Mouse (Mus musculus) liver, embryonic 14.5 days (tissue): ENCODE measurements around the gene Rrp7a. TPM values are rescaled to one million over a fixed set of nuclear protein-coding genes. Genes with fewer than 3 reads are reported as not detected.

Source experiments
- ATAC-seq: fragments of 200-750 bp; cut with Nextera tagmentation; 2 replicates; pipeline ENCODE4 v1.8.0; 2017; ENCODE audit warnings: moderate number of reproducible peaks, mild to moderate bottlenecking, moderate library complexity; ENCODE audit not compliant: insufficient read depth
- DNase-seq, 3 experiments: peaks; one replicate each; pipeline ENCODE4 v3.0.0-alpha.2; 2012 to 2013; ENCODE audit warnings: low read depth in 3 of 3, low spot score in 3 of 3
- H3K27ac ChIP-seq: fragments of 300-500 bp; sonication (generic); 2 replicates; pipeline ENCODE4 v1.5.1; 2014; ENCODE audit warnings: moderate library complexity, mild to moderate bottlenecking, control low read depth, inconsistent platforms
- H3K27me3 ChIP-seq: fragments of 300-500 bp; sonication (generic); 2 replicates; pipeline ENCODE4 v1.6.1; 2014; ENCODE audit warnings: mild to moderate bottlenecking, low read length, moderate library complexity; ENCODE audit not compliant: control insufficient read depth, insufficient read depth
- H3K36me3 ChIP-seq: fragments of 300-500 bp; sonication (generic); replicated peaks from 2 replicates; pipeline ENCODE4 v1.6.1; 2014; ENCODE audit warnings: low read depth; ENCODE audit not compliant: control insufficient read depth, insufficient read depth
- H3K4me1 ChIP-seq, 2 experiments: fragments of 200-500 bp in 1 of 2; fragments of 300-500 bp in 1 of 2; sonication (generic) in 1 of 2; replicated peaks; 2 replicates each; pipeline ENCODE4 v1.6.1; 2012 to 2014; ENCODE audit warnings: antibody characterized with exemption in 1 of 2, inconsistent platforms in 1 of 2, low read length in 1 of 2; ENCODE audit not compliant: control insufficient read depth in 2 of 2, insufficient read depth in 2 of 2
- H3K4me2 ChIP-seq: fragments of 300-500 bp; sonication (generic); 2 replicates; pipeline ENCODE4 v1.6.1; 2014; ENCODE audit warnings: low read depth, mild to moderate bottlenecking, control low read depth, moderate library complexity
- H3K4me3 ChIP-seq, 2 experiments: fragments of 200-500 bp in 1 of 2; fragments of 300-500 bp in 1 of 2; sonication (generic) in 1 of 2; 2 replicates each; pipeline ENCODE4 v1.5.1; 2012 to 2014; ENCODE audit warnings: low read depth in 2 of 2, low read length in 2 of 2, mild to moderate bottlenecking in 2 of 2, control low read depth in 1 of 2, inconsistent platforms in 1 of 2, moderate library complexity in 1 of 2; ENCODE audit not compliant: insufficient read depth in 1 of 2
- H3K9ac ChIP-seq: fragments of 300-500 bp; sonication (generic); replicated peaks from 2 replicates; pipeline ENCODE4 v1.6.1; 2014; ENCODE audit warnings: mild to moderate bottlenecking, control low read depth, moderate library complexity
- H3K9me3 ChIP-seq: fragments of 300-500 bp; sonication (generic); 2 replicates; pipeline ENCODE4 v1.6.1; 2016; ENCODE audit warnings: low read length, mixed read lengths; ENCODE audit not compliant: control insufficient read depth
- CTCF ChIP-seq: IDR thresholded peaks from 2 replicates; pipeline ENCODE4 v1.5.1; 2016; ENCODE audit warnings: antibody characterized with exemption, low read depth, control low read depth
- EP300 ChIP-seq: IDR thresholded peaks from 2 replicates; pipeline ENCODE4 v1.6.1; 2016; ENCODE audit warnings: antibody characterized with exemption, low read depth
- WGBS: fragments of 180-500 bp; shearing (Covaris S2); extraction: QIAGEN DNeasy Blood & Tissue Kit; methylation state at CpG from one replicate; pipeline ENCODE4 v1.1.7; 2014; ENCODE audit not compliant: insufficient replicate concordance; 5-methylcytosine and 5-hydroxymethylcytosine counted together
- polyA plus RNA-seq, 2 experiments: library from polyadenylated mRNA; depleted of rRNA in 1 of 2; stranded (reverse) in 1 of 2; unstranded in 1 of 2; fragments of >200 nt; fragmentation: Nextera tagmentation in 1 of 2; extraction: Ambion mirVana in 1 of 2; gene quantifications; 2 replicates each; pipeline versions ENCODE4 v1.2.1 to v1.2.3; 2012 to 2014

Rrp7a gene
- polyA plus RNA-seq, 2 experiments, result 21.2 to 23.9 TPM

- Histone ChIP-seq H3K9ac (no peak overlapping the region), H3K27me3 (no peaks in the 10 kb centered on the region), H3K4me1 (no peaks in the 10 kb centered on the region), H3K4me2 (no peak overlapping the region), H3K27ac (no peak overlapping the region), H3K4me3 (no peak overlapping the region), H3K9me3 (no peaks in the 10 kb centered on the region), H3K36me3 (peaks cover 89% of the 10 kb centered on the region)
- 78% methylated on average over 11 of the region's 11 CpGs for whole genome bisulfite sequencing
- no peak for TF ChIP-seq EP300
- TF ChIP-seq CTCF, result peak; percentile 93
- DNase-seq (no peak), ATAC-seq (no peak)
Observed at GRCm38 (mm10) chr15:83156929-83157666, 34.5 kb upstream of the Rrp7a start.

- Histone ChIP-seq H3K27me3 (no peaks in the 10 kb centered on the region), H3K9me3 (no peaks in the 10 kb centered on the region), H3K9ac (no peak overlapping the region), H3K36me3 (peaks cover 77% of the 10 kb centered on the region), H3K27ac (no peak overlapping the region), H3K4me3 (no peak overlapping the region), H3K4me2 (no peak overlapping the region), H3K4me1 (no peaks in the 10 kb centered on the region)
- ATAC-seq (no peak), DNase-seq (no peak)
- TF ChIP-seq CTCF (no peak), EP300 (no peak)
- WGBS, result 66% methylated on average over 6 of the region's 6 CpGs
Observed at GRCm38 (mm10) chr15:83155672-83156419, 33.2 kb upstream of the Rrp7a start.

DNA sequence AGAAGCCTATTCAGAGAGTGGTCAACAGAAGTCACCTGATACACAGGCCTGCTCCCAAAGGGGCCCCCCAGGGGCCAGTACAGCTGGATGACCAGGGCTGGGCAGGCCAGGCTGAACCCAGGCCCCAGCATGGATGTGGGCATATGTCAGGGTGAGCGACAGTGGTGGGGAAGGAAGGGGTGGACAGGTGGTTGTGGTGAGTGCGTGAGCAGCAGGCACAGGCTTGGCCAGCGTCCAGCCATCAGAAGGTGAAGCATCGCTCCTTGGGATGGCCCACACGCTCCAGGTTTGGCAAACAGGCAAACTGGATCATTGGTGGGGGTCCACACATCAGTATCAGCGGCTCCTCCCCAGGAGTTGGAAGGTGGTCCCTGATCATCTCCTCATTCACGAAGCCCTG, 31.7 kb upstream of the Rrp7a start:
- H3K36me3 ChIP-seq, result peaks cover 61% of the 10 kb centered on the region
- no peaks in the 10 kb centered on the region for H3K27me3 ChIP-seq
- TF ChIP-seq CTCF, result no peak
- no peak for TF ChIP-seq EP300
- no peak for ATAC-seq
- H3K9ac ChIP-seq, result no peak overlapping the region
- no peak overlapping the region for H3K27ac ChIP-seq
- H3K4me2 ChIP-seq, result no peak overlapping the region
- 90% methylated on average over 7 of the region's 7 CpGs for WGBS
- peaks cover 0 to 6% of the 10 kb centered on the region in 2 experiments; a peak in 3 of 4 replicates for H3K4me1 ChIP-seq
- no peak overlapping the region for H3K4me3 ChIP-seq
- no peaks in the 10 kb centered on the region for H3K9me3 ChIP-seq
- DNase-seq, result no peak

DNA sequence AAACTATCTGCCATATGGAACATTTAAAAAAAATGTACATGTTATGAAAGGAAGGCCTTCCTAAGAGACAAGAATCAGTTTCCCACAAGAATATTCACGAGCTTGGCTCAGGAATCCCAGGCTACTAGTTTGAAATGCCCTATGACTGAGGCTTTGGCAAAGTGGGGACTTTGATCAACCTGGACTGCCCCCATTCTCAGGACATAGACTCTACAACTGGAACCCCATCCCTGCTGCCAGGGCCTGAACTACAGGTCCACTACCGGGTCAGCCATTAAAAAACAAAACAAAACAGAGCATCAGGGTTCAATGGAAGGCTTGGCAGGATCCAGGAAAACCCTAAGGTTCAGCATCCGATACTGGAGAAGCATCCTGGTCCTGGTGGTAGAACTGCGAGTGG, 28.1 kb upstream of the Rrp7a start:
- DNase-seq (no peak), ATAC-seq (no peak)
- no peaks in the 10 kb centered on the region for H3K27me3 ChIP-seq
- WGBS, result 74% methylated on average over 4 of the region's 4 CpGs
- H3K4me2 ChIP-seq, result no peak overlapping the region
- H3K27ac ChIP-seq, result peak overlapping the region; percentile 13
- TF ChIP-seq EP300, result no peak
- no peak for TF ChIP-seq CTCF
- H3K4me1 ChIP-seq, result peaks cover 6 to 7% of the 10 kb centered on the region in 2 experiments; a peak in 3 of 4 replicates
- peak overlapping the region; percentile 1; the same call in 1 of the 2 replicates for H3K9ac ChIP-seq
- no peaks in the 10 kb centered on the region for H3K9me3 ChIP-seq
- H3K4me3 ChIP-seq, result no peak overlapping the region
- H3K36me3 ChIP-seq, result peaks cover 37% of the 10 kb centered on the region

DNA sequence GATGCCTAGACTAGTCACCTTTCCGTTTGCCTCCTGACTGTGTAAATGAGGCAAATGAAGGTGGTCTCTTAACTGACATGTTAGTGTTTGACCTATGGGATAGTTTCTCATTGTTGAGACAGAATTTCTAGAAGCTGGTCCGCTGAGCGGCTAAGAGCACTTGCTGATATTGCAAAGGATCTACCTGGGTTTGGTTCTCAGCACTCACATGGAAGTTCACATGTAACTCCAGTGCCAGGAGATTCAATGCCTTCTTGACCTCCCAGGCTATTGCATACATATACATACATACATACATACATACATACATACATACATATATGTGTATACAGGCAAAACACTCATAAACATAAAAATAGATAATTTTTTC, 27.5 kb upstream of the Rrp7a start:
- Histone ChIP-seq H3K4me3 (peak overlapping the region; percentile 12 to 16; a peak in 1 of 4 replicates), H3K4me2 (peak overlapping the region; percentile 49), H3K9ac (peak overlapping the region; percentile 83), H3K4me1 (peaks cover 6 to 7% of the 10 kb centered on the region in 2 experiments; a peak in 3 of 4 replicates), H3K27me3 (no peaks in the 10 kb centered on the region), H3K27ac (peak overlapping the region; percentile 88), H3K9me3 (no peaks in the 10 kb centered on the region), H3K36me3 (peaks cover 31% of the 10 kb centered on the region)
- TF ChIP-seq CTCF (no peak), EP300 (no peak)
- 27% methylated on average over 3 of the region's 3 CpGs for WGBS
- no peak for DNase-seq
- no peak for ATAC-seq
